Mouse (Mus musculus) MEL (cell line): ENCODE measurements around the gene Brpf3.

Experiments used
- CTCF ChIP-seq, 3 experiments: IDR thresholded peaks in 2 of 3; conservative IDR thresholded peaks in 1 of 3; 2 replicates each; pipeline ENCODE4 v1.5.1; 2011 to 2012; ENCODE audit warnings: low read length in 3 of 3, low read depth in 2 of 3, mild to moderate bottlenecking in 2 of 3, improper control_type of control experiment in 1 of 3, inconsistent platforms in 1 of 3, mixed read lengths in 1 of 3, moderate library complexity in 1 of 3; ENCODE audit not compliant: control insufficient read depth in 1 of 3, insufficient read depth in 1 of 3, poor library complexity in 1 of 3, severe bottlenecking in 1 of 3
- E2F4 ChIP-seq: IDR thresholded peaks from 2 replicates; pipeline ENCODE4 v1.6.1; 2011; ENCODE audit warnings: low read depth, low read length, improper control_type of control experiment, borderline replicate concordance
- ELF1 ChIP-seq: IDR thresholded peaks from 2 replicates; pipeline ENCODE4 v1.6.1; 2014; ENCODE audit warnings: low read depth, mild to moderate bottlenecking, inconsistent platforms, low read length, improper control_type of control experiment, moderate library complexity
- EP300 ChIP-seq, 2 experiments: IDR thresholded peaks; 2 replicates each; pipeline ENCODE4 v1.6.1; 2011; ENCODE audit warnings: improper control_type of control experiment in 2 of 2, low read length in 2 of 2, low read depth in 1 of 2, mild to moderate bottlenecking in 1 of 2
- ETS1 ChIP-seq: IDR thresholded peaks from 2 replicates; pipeline ENCODE4 v1.6.1; 2012; ENCODE audit warnings: low read depth, mild to moderate bottlenecking, inconsistent platforms, low read length, improper control_type of control experiment, moderate library complexity
- HCFC1 ChIP-seq: IDR thresholded peaks from 2 replicates; pipeline ENCODE4 v1.6.1; 2012; ENCODE audit warnings: low read depth, mild to moderate bottlenecking, inconsistent platforms, low read length, improper control_type of control experiment, moderate library complexity
- JUND ChIP-seq: IDR thresholded peaks from 2 replicates; pipeline ENCODE4 v1.6.1; 2011; ENCODE audit warnings: low read depth, mild to moderate bottlenecking, improper control_type of control experiment, low read length
- KAT2A ChIP-seq: conservative IDR thresholded peaks from 2 replicates; pipeline ENCODE4 v1.6.1; 2012; ENCODE audit warnings: low read depth, low read length, improper control_type of control experiment, inconsistent platforms
- MXI1 ChIP-seq: IDR thresholded peaks from 2 replicates; pipeline ENCODE4 v1.6.1; 2011; ENCODE audit warnings: mild to moderate bottlenecking, low read depth, low read length, improper control_type of control experiment
- POLR2A ChIP-seq, 2 experiments: IDR thresholded peaks; 2 replicates each; pipeline ENCODE4 v1.6.1; 2011 to 2012; ENCODE audit warnings: low read length in 2 of 2, mild to moderate bottlenecking in 2 of 2, control low read depth in 1 of 2, improper control_type of control experiment in 1 of 2, low read depth in 1 of 2, moderate library complexity in 1 of 2; ENCODE audit not compliant: control insufficient read depth in 1 of 2, insufficient read depth in 1 of 2, poor library complexity in 1 of 2
- POLR2AphosphoS5 ChIP-seq: IDR thresholded peaks from 2 replicates; pipeline ENCODE4 v1.6.1; 2012; ENCODE audit warnings: low read depth, borderline replicate concordance, mild to moderate bottlenecking, inconsistent platforms, low read length, moderate library complexity, mixed read lengths
- RCOR1 ChIP-seq: IDR thresholded peaks from 2 replicates; pipeline ENCODE4 v1.6.1; 2012; ENCODE audit warnings: low read depth, mild to moderate bottlenecking, inconsistent platforms, low read length, improper control_type of control experiment
- SIN3A ChIP-seq: IDR thresholded peaks from 2 replicates; pipeline ENCODE4 v1.6.1; 2012; ENCODE audit warnings: low read length, improper control_type of control experiment, inconsistent platforms

- TF ChIP-seq POLR2AphosphoS5 (no peak), CTCF (IDR thresholded peaks at IDR 0.05 in 2 of 3, conservative IDR thresholded peaks at IDR 0.05 in 1 of 3; ENCODE audit: control insufficient read depth in 1 of 3, insufficient read depth in 1 of 3, low read depth in 2 of 3, low read length in 3 of 3, poor library complexity in 1 of 3, severe bottlenecking in 1 of 3) (no peak), SIN3A (no peak), POLR2A (IDR thresholded peaks at IDR 0.05; ENCODE audit: control insufficient read depth in 1 of 2, insufficient read depth in 1 of 2, low read depth in 1 of 2, low read length in 2 of 2, poor library complexity in 1 of 2) (no peak), KAT2A (no peak), E2F4 (no peak), EP300 (IDR thresholded peaks at IDR 0.05; ENCODE audit: low read depth in 1 of 2, low read length in 2 of 2) (no peak), RCOR1 (no peak), ETS1 (no peak), ELF1 (no peak), MXI1 (no peak), HCFC1 (no peak), JUND (no peak)
These were observed 85.4 kb downstream of the Brpf3 start for GRCm38 (mm10) chr17:28886266-28886665.
